Mouse (Mus musculus) embryonic facial prominence, embryonic 10.5 days (tissue): ENCODE measurements around the gene Ppp1r35. TPM values are rescaled to one million over a fixed set of nuclear protein-coding genes. Genes with fewer than 3 reads are reported as not detected.

Experiments used
- DNase-seq: peaks from one replicate; pipeline ENCODE4 v3.0.0-alpha.2; 2017; ENCODE audit warnings: low spot score
- H3K27ac ChIP-seq: fragments of 300-500 bp; sonication (generic); replicated peaks from 2 replicates; pipeline ENCODE4 v1.5.1; 2016; ENCODE audit warnings: mild to moderate bottlenecking
- H3K27me3 ChIP-seq: fragments of 300-500 bp; sonication (generic); replicated peaks from 2 replicates; pipeline ENCODE4 v1.6.1; 2016; ENCODE audit warnings: low read depth, mild to moderate bottlenecking; ENCODE audit not compliant: poor library complexity, severe bottlenecking
- H3K36me3 ChIP-seq: fragments of 300-500 bp; sonication (generic); replicated peaks from 2 replicates; pipeline ENCODE4 v1.6.1; 2016; ENCODE audit warnings: mild to moderate bottlenecking, moderate library complexity
- H3K4me1 ChIP-seq: fragments of 300-500 bp; sonication (generic); 2 replicates; pipeline ENCODE4 v1.6.1; 2016
- H3K4me3 ChIP-seq: fragments of 300-500 bp; sonication (generic); 2 replicates; pipeline ENCODE4 v1.5.1; 2016; ENCODE audit warnings: mild to moderate bottlenecking, moderate library complexity
- H3K9me3 ChIP-seq: fragments of 300-500 bp; sonication (generic); 2 replicates; pipeline ENCODE4 v1.6.1; 2016; ENCODE audit warnings: mild to moderate bottlenecking
- WGBS: fragments of 180-500 bp; shearing (Covaris S2); methylation state at CpG from one replicate; pipeline ENCODE4 v1.1.7; 2016; 5-methylcytosine and 5-hydroxymethylcytosine counted together
- polyA plus RNA-seq: library from polyadenylated mRNA; unstranded; fragments of >200 nt; fragmentation: Nextera tagmentation; extraction: Ambion mirVana; gene quantifications from 2 replicates; pipeline ENCODE4 v1.2.1, GENCODE M21; 2016

Gene Ppp1r35
- polyA plus RNA-seq, 1 experiment from 2014 or later: 49.1 TPM

- DNase-seq: no peak
- Histone ChIP-seq H3K27me3 (no peaks in the 10 kb centered on the region), H3K36me3 (no peaks in the 10 kb centered on the region), H3K4me3 (no peak overlapping the region), H3K9me3 (no peaks in the 10 kb centered on the region), H3K27ac (no peak overlapping the region), H3K4me1 (no peaks in the 10 kb centered on the region)
- WGBS: 83% methylated on average over 6 of the region's 6 CpGs
These were observed 50.0 kb downstream of the Ppp1r35 start for GRCm38 (mm10) chr5:137828694-137829093.

Other genes with a start within 250 kb of the Ppp1r35 start
- 2.1 and 2.3 TPM in 2 replicates for gene Epo, start 245.6 kb upstream of the Ppp1r35 start, polyA plus RNA-seq
- 276 and 281 TPM in 2 replicates for gene Gnb2, start 245.3 kb upstream of the Ppp1r35 start, polyA plus RNA-seq
- gene Actl6b, start 225.3 kb upstream of the Ppp1r35 start, polyA plus RNA-seq: 4.5 and 5.4 TPM in 2 replicates
- 1.7 and 2.2 TPM in 2 replicates for gene Tfr2, start 209.0 kb upstream of the Ppp1r35 start, polyA plus RNA-seq
- gene Mospd3, start 177.8 kb upstream of the Ppp1r35 start, polyA plus RNA-seq: 15.9 and 17.2 TPM in 2 replicates
- 122 and 128 TPM in 2 replicates for gene Pcolce, start 165.1 kb upstream of the Ppp1r35 start, polyA plus RNA-seq
- 0.17 and 0.36 TPM in 2 replicates for gene Fbxo24, start 149.8 kb upstream of the Ppp1r35 start, polyA plus RNA-seq
- 36.7 and 46.5 TPM in 2 replicates for gene Lrch4, start 149.7 kb upstream of the Ppp1r35 start, polyA plus RNA-seq
- 14.2 and 14.6 TPM in 2 replicates for gene Gm20605, start 149.7 kb upstream of the Ppp1r35 start, polyA plus RNA-seq
- 9.0 and 9.2 TPM in 2 replicates for gene Sap25, start 137.5 kb upstream of the Ppp1r35 start, polyA plus RNA-seq
- 0.16 and 0.34 TPM in 2 replicates for gene Irs3, start 133.1 kb upstream of the Ppp1r35 start, polyA plus RNA-seq
- gene Agfg2, start 94.1 kb upstream of the Ppp1r35 start, polyA plus RNA-seq: 21.3 and 23.0 TPM in 2 replicates
- 3.0 and 3.6 TPM in 2 replicates for gene Nyap1, start 37.2 kb upstream of the Ppp1r35 start, polyA plus RNA-seq
- 89.8 and 94.3 TPM in 2 replicates for gene Tsc22d4, start 33.1 kb upstream of the Ppp1r35 start, polyA plus RNA-seq
- 9.1 and 11.5 TPM in 2 replicates for gene Mepce, start 8.8 kb downstream of the Ppp1r35 start, polyA plus RNA-seq
- 14.5 and 17.5 TPM in 2 replicates for gene Zcwpw1, start 8.9 kb downstream of the Ppp1r35 start, polyA plus RNA-seq
- gene Pilra, start 57.4 kb downstream of the Ppp1r35 start, polyA plus RNA-seq: 0.28 and 0.79 TPM in 2 replicates
- 0.16 TPM in 1 of 2 replicates, not detected in the other for gene Pilrb1, start 79.3 kb downstream of the Ppp1r35 start, polyA plus RNA-seq
- gene Pilrb2, start 93.0 kb downstream of the Ppp1r35 start, polyA plus RNA-seq: not detected in 2 replicates
- not detected in 2 replicates for gene Cyp3a13, start 142.8 kb downstream of the Ppp1r35 start, polyA plus RNA-seq
- gene Gjc3, start 184.2 kb downstream of the Ppp1r35 start, polyA plus RNA-seq: 0.06 and 0.07 TPM in 2 replicates
- gene Azgp1, start 202.7 kb downstream of the Ppp1r35 start, polyA plus RNA-seq: not detected in 2 replicates
- gene Smok3a, start 242.4 kb downstream of the Ppp1r35 start, polyA plus RNA-seq: not detected in 2 replicates
- gene Smok3b, start 242.6 kb downstream of the Ppp1r35 start, polyA plus RNA-seq: not detected in 2 replicates